Mouse (Mus musculus): Measurements from ENCODE around the gene Dlx2.
A peak's percentile ranks its signal among the peaks of the same experiment; 100 is the strongest.

Gene Dlx2

DNA sequence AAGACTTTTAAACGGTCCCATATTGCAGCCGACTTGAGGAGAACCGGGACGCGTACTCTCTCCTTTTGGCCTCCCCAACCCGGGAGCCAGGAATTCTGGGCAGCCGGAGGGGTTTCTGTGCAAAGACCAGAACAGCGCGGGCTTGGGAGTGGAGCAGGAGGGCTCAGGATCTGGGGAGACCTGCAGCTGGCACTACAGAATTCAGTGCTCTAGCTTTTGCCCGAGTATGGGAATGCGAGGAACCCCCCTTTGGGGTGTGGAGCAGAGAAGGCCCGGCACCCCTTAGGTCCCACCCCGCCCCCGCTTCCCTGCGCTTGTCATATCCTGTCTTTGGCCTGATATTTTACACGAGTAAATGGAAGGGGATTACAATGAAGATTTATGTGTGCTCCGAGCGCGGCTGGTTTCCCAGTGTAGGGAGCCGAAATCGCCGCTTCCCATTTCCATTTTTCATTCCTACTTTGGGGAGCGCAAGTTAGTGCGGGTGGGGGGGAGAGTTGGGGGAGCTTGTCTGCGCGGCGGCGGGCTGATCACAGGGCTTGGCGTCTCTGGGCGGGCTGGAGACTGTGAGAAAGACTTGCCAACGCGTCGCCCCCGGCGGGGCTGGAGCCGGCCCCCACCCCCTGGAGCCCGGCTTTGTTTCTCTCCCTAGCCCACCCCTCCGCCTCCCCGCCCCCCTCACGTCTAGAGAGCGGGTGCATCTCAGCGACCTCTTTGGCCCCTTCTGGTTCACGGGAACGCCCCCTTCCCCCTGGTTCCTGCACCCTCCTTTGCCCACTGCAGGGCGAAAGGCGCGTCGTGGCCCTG lies 5.7 kb downstream of the Dlx2 start:
- no peak for DNase-seq (ENCODE audit: low spot score in 2 of 2)

DNA sequence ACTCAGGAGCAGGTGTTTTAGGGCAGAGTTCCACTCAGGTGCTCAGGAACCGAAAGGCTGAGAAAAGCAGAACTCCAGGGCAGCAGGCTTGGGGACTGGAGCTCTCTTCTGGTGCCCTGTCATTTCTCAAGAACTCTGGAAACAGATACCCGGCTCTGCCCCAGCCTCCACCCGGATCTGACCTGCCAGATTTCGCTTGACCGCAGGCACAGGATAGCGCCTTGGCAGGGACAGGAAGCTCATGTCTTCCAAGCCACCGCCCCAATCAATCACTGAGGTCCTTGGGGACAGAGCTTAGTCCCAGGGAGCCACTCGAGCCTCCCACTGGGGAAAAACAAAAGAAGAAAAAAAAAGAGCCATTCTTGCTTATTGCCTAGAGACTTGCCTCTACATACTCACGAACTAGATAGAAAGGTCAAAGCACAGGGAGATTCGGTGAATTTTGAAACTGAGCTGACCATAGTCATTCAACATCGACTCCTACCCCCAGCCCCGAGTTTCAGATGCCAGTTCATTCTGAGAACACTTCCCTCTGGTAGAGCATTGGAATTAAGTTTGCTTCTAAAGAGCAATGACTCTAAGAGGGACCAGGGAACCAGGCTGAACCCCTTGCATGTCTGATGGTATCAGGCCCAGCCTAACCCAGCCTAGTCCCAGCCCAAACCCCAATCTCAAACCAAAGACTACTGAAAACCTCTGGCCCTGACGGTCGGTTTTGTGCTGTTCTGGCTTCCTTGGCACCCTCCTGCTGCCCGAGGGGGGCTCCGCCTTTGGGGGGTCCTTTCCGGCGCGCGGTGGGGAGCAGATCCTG lies 12.1 kb downstream of the Dlx2 start:
- no peak for DNase-seq (ENCODE audit: low spot score in 2 of 2)

DNA sequence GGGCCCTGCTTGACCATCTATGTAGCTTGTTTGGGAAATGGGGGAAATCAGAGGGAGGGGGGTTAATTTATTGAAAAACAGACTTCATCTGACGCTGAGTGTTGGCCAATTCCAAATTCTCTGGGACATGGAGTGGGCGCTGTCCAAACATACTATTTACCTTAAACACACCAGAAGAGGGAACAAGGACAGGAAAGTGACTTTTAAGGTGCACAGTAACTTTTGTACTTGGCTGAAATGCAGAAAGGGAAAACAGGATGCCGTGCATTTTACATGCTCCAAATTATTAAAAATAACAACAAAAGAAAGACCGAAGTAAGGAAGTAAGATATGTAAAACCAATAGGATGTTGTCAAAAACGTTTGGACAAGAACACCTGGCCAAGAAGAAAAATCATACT lies 13.5 kb downstream of the Dlx2 start:
- no peak for DNase-seq (ENCODE audit: low spot score in 2 of 2)

DNA sequence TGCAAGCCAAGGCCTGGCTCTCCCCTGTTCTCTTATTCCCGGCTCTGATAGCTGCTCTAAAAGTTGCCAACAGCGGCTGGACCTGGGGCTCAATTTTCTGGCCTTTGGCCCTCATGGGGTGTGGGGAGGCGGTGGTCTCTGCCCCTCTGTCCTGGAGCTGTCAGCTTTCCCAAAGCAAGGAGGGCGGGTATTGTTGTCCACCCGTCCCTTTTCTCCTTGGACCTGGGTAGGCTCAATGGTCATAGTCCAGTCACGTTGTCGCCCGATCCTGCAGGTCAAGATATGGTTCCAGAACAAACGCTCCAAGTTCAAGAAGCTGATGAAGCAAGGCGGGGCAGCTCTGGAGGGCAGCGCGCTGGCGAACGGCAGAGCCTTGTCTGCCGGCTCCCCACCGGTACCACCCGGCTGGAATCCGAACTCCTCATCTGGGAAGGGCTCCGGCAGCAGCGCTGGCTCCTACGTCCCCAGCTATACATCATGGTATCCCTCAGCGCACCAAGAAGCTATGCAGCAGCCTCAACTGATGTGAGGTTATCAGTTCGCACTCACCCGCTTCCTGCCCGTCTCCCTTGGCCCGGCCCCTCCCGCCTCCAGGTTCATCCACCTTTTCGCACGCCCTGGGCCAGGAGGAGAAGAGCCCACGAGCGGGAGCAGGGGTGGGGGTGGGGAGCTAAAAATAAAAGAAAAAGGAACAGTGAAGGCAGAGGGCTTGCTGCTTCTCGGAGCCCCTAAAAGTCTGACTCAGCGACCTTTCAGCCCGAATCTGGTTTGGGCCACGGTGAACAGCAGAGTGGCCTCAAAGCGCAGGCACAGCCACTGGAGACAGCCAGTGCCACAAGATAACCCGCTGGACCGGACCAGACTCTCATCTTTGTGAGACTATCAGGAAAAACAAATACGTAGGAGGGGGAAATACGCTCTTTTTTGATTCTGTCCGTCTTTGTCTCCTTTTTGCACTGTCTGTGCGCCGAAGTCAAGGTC lies 14.3 kb downstream of the Dlx2 start:
- no peak for DNase-seq (ENCODE audit: low spot score in 2 of 2)

DNA sequence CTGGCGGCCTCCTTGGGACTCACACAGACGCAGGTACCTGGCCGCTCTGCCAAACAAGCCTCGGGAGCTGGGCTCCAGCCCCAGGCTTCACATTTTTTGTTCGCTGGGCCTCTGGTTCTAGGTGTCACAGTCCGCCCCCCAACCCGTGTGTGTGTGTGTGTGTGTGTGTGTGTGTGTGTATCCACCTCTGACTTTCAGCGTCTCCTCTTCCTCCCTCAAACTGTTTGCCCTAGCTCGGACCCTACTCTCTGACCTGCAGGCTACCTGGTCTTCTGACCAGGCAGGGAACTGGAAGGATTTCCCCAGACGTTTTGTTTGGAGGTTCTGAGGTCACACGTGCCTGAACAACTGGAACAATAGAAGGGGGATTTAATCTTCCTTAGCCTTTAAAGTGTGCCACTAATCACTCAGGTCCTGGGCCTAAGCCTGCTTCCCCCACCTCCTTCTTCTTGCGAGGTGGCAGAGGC lies 15.4 kb downstream of the Dlx2 start:
- DNase-seq (ENCODE audit: low spot score in 2 of 2) = no peak

DNA sequence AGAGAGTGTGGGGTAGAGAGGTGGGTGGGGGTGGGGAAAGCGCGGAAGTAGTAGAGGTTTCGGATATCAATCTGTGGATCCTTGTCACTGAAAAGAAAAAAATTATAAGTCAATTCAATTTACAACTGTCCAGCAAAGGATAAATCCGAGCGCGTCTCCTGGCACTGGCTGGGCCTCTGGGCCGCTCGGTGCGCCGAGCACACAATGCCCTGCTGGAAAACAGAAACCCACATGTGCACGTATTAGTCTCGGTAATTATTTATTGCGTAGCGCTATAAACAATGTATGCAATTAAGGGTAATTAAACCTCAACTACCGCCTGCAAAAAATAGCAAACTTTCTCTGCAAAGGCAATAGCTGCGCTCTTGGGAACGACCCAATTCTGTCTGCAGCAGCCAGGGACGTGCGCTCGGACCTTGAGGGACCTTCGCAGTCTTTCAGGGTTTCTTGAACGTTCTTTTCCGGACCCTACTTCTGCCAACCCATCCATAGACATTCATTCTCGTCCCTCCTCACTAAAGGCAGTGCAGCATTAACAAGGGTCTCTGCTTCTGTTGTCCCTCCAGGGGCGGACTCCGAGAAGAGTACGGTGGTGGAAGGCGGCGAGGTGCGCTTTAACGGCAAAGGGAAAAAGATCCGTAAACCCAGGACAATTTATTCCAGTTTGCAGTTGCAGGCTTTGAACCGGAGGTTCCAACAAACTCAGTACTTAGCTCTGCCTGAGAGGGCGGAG lies 16.0 kb downstream of the Dlx2 start:
- DNase-seq (ENCODE audit: low spot score in 2 of 2) = no peak

DNA sequence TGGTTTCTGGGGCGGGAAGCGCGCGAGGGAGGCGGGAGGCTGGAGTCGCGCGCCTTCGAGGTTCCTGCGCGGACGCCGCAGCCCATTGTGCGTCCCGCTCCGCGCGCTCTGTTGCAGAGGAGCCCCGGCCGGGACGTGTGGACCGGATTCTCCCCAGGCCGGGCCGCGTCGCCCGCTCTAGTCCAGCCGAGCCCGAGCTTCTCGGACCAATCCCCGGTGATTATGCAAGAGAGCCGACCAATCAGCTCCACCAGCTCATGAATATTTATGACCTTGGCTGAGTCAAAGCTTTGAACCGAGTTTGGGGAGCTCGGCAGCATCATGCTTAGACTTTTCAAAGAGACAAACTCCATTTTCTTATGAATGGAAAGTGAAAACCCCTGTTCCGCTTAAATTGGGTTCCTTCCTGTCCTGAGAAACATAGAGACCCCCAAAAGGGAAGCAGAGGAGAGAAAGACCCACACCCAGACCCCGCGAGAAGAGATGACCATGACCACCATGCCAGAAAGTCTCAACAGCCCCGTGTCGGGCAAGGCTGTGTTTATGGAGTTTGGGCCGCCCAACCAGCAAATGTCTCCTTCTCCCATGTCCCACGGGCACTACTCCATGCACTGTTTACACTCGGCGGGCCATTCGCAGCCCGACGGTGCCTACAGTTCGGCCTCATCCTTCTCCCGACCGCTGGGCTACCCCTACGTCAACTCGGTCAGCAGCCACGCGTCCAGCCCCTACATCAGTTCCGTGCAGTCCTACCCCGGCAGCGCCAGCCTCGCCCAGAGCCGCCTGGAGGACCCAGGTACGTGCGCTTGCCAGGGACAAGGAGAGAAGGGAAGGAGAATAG lies 16.8 kb downstream of the Dlx2 start:
- peak in 1 of 2 experiments; percentile 68 for DNase-seq (ENCODE audit: low spot score in 2 of 2)

DNA sequence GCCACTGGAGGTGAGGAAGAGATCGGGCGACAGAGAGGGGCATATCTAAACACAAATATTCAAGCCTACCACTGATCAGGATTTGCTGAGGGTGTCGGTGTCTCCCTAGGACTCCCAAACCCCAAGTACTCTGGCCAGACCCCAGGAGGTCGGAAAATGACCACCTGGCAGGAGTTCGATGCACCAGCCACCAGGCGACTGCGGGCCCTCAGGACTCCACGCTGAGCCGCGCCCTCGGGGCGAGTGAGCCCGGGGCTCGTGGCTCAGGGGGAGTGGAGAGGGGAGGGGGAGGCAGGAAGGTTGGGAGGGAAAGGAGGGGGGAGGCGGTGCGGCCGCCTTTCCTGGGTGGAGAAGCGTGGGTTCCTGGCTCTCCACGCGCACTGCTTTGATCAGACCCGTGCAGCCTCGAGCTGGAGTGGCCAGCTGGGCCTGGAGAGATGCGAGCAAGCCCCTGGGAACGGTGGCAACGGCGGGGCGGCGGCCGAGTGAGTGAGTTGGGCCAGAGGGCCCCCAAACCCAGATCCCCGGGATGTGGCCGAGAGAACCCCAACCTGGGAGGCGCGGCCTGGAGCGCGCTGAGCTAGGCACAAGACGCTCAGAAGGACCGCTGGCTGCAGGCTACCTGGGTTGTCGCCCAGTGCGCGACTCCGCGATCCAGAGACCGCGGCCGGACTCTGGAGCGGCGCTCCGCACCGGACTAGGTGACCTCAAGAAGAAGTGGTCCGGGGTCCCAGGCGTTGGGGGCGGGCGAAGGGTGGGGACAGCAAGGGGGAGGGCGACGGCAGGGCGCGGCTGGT lies 17.6 kb downstream of the Dlx2 start:
- DNase-seq (ENCODE audit: low spot score in 2 of 2) = no peak

DNA sequence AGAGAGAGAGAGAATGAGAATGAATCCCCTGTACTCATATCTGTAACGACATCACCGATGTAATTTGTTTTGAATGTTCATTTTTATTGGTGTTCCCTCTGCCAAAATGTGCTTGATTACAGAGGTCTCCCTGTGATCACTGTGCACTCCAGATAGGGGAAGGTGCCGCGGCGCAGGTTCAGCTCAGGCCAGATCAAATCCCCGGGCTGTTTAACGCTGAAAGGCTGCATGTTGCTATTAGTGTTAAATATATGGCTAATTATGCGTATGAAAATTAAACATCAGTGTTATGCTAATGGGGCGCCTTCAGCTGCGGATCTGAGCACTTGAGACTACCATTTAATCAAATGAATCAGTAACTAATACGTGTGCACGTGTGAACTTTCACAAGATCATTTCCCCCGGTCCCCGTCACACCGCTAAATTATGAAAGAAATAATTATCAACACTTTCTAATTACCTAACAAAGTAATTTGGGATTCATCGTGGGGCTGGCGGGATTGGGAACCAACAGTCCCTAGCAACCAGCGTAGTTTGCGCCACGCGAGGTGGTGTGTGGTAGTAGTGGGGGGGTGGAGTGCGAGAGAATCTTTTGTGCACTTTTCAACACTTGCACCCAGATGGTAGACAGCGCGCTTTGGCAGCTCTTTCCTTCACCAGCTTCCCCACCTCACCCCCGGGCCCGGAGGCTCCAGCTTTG lies 18.4 kb downstream of the Dlx2 start, which contains the start of gene Dlx1:
TSS of gene Dlx1 (plus strand) at position 100 of the 700 bp plus-strand sequence.
- no peak for DNase-seq (ENCODE audit: low spot score in 2 of 2)

DNA sequence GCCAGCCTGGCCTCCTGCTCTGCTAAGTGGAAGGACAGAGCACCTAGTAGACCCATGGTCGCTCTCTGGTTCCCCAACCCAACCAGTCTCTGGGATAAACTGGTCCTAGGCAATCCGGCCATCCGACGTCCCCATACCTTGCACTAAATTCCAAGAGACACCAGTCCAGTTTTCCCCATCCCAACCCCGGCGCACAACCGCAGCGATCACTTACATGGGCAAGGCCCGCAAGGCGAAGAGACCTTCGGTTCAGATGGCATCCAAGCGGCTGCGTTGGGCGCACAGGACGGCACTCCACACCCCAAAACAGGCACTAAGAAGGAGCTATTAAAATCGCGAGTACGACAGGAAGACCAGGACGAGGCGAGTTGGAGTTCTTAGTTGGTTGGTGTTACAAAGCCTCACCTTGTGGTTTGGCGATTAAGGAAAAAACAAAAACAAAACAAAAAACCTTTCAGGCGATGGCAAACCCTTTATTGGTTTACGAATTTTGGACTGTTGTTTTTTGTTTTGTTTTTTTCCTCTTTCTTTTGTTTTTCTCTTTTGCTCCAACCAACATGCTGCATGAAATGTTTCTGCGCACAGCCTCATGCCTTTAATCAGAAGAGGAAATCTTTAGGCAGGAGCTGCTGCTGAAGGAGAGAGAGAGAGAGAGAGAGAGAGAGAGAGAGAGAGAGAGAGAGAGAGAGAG lies 19.1 kb downstream of the Dlx2 start:
- DNase-seq (ENCODE audit: low spot score in 2 of 2) = no peak

DNA sequence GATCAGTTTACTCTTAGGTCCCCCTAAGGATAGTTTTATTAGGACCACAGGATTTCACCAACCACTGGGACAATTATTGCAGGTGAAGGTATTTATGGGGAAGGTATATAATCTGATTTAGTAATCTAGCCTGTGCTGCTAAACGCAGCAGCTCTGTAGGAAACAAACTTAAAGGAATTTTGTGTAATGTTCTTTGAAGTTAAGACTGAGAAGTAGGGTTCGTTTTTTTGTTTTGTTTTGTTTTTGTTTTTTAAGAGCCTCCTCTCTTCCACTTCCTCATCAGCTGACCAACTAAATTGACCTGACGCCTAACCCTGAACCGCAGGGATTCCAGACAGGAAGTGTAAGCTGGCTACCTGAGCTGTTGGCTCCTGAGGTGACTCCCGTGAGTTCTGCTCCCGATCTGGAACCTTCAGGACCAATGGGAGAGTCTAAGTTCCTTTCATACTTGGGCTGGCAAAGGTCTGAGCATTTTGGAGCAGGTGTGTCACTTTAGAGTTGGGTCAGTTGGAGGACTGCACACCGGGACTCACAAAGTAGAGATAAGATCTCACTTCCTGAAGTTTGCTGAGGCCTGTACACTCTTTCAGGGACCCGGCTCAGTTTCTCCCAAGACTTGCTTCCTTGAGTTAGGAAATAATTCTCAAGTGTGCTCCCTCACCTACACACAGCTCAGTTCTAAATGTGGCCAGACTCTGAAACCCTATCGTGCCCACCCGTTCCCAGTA lies 19.8 kb downstream of the Dlx2 start:
- no peak for DNase-seq (ENCODE audit: low spot score in 2 of 2)

DNA sequence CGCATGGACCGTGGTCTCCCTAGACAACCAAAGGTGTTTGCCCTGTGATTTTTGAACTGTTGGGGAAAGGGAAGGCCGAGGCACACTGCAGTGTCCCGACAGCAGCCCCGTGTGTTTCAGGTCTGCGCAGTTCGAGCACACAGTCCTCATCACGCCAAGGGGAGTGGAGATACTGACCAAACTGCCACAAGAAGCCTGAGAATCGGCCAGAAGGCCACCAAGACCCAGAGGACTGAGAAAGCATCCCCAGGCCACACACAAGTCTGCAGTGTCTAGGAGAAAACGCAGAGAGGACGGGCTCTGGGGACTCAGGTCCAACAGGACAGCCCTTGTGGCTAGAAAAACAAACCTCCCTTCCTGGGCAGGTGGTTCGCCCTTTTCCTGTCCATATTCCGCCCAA lies 21.8 kb downstream of the Dlx2 start:
- no peak for DNase-seq (ENCODE audit: low spot score in 2 of 2)

DNA sequence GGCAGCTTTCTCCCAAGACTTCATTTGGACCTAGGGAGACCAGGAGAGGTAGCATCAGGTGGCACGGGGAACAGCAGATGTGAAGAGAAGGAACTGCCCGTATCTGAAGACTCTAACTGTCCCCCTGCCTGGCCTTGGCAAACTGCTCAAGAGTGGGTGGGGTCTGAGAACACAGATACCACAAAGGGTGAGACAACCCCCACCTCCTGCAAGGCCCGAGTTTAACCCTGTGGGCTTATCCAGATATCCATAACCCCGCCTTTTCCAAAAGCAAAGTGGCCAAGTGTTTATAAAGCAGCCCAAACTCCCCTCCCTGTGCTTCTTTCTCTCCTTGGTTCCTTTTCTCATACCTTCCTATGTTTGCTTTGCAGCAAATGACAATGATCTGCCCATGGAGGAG lies 23.1 kb downstream of the Dlx2 start:
- DNase-seq (ENCODE audit: low spot score in 2 of 2) = no peak

DNA sequence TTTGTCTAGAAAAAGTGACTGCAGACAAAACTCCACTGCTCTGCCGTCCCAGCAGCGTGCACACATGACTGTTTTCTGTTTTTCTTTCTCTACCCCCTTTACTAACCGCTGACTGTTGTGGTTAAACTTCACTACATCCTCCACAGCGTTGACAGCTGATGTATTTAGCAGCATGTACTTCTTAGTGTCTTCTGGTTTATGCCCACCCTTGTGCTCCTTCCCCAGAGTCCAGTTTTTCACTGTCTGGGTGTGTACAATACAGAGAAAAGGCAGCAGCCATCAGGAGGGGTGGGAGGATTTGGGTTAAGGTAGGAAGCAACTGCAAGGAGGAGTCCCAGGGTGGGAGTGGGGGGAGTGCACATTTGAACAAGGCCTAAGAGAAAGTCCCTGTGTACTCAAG lies 23.7 kb downstream of the Dlx2 start:
- no peak for DNase-seq (ENCODE audit: low spot score in 2 of 2)

DNA sequence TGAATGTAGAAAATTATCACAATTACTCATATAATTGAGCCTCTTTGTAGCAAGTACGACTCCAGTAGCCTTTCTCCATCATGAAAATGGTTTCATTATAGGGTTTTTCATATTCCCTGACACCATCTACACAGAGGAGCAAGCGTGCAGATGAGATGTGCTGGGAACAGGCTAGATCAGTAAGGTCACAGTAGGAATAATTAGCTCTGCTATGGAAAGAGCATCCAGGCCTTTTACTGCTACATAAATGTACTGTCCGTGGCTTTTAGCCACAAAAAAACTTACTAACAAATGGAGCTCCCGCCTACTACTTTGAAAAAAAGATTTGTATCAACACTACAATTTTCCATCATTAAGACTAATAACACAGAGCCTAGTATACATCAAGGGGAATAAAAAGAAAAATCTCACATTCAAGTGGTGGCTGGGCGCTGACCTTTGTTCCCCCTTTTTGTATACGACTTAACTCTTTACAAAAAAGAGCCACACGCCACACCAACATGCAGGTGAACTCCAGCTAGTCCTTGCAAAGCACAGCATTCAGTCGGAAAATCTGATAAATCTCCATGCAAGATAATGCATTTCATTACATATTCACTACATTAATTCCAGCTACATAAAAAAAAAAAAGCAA lies 29.0 kb downstream of the Dlx2 start:
- DNase-seq (ENCODE audit: low spot score in 2 of 2) = no peak

DNA sequence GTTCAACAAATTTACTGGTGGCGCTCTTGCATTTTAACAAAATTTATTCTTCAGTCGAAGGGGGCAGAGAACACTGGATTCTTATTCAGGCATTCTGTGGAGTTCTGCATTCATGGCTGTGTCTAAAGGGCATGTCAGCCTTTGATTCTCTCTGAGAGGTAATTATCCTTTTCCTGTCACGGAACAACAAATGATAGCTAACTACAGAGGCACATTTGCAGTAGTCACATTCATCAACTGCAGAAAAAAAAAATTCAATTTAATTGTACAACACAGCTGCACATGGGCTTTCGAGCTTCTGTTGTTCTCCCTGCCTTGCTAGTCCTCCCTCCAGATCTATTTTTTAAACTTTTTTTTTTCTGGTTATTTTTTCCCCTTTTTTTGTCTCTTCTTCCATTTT lies 29.6 kb downstream of the Dlx2 start:
- no peak for DNase-seq (ENCODE audit: low spot score in 2 of 2)

DNA sequence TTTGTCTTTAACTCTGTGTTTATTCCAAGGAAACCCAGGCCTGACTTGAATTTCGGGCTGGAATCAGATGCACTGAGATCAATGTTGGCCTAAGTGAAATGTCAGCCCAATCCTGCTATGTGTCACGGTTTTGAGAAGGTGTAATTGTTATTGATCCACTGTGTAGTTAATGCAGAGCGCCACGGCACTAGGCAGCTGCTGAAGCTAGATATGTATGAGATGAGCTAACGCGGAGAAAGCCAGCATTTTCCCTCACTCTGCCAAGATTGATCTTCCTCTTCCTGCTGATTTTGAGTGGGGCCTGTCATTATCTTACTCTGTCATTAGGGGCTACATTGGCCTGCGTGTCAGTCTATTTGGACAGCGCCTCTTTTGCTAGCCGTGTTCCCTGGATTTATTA lies 34.2 kb downstream of the Dlx2 start:
- no peak for DNase-seq (ENCODE audit: low spot score in 2 of 2)
